In the genomic region with DNA sequence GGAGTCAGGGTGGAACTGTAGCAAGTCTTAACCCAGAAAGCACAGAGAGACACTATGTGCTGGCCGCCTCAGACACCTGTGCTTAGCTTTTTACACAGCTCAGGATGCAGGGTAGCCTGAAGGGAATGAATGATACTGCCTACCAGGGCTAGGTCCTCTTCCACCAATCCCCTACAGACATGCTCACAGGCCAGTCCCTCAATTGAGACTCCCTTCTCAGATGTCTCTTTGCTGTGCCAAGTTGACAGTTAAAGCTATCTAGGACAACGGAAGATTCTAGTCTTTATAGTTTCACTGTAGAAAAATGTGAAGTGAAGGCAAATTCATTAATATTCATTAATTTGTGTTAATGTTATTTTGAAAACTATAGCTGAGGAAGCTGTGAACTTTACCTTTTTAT, we compare ENCODE assay signal across 18 mouse cellular contexts.
"Had no signal": no experiment of that assay in that cellular context is flagged by ENCODE, and none has a peak within 500 bp of the region (broad histone marks: within the 10 kb centered on the region; RNA-seq: fewer than 3 reads in every experiment).

No protein-coding gene starts in this region.

- DNase-seq: kidney, adult 11 months; kidney, adult 8-10 months; kidney, postnatal 10 days; kidney, postnatal 36 days; layer of hippocampus, postnatal 36 days; lung, adult 18-20 months; lung, postnatal 10 days; lung, postnatal 36 days; midbrain, embryonic 14.5 days; thymus, postnatal 25 days had no signal

- H3K4me2 ChIP-seq: kidney, embryonic 15.5 days; limb, embryonic 12.5 days; limb, embryonic 15.5 days; lung, embryonic 15.5 days had no signal

- H3K36me3 ChIP-seq: kidney, embryonic 15.5 days; limb, embryonic 12.5 days; limb, embryonic 15.5 days; lung, embryonic 15.5 days; midbrain, embryonic 10.5 days had no signal

- H3K4me1 ChIP-seq: megakaryocyte, embryonic 14.5 days had no signal

- H3K27ac ChIP-seq: kidney, embryonic 15.5 days; left cerebral cortex, adult 2 months; limb, embryonic 12.5 days; limb, embryonic 15.5 days; lung, embryonic 15.5 days; midbrain, embryonic 10.5 days; stomach, postnatal 0 days had no signal

- H3K9me3 ChIP-seq: kidney, embryonic 15.5 days; limb, embryonic 12.5 days; limb, embryonic 15.5 days; lung, embryonic 15.5 days; megakaryocyte, embryonic 14.5 days; midbrain, embryonic 10.5 days had no signal

- H3K9ac ChIP-seq: kidney, embryonic 15.5 days; limb, embryonic 12.5 days; limb, embryonic 15.5 days; lung, embryonic 15.5 days had no signal

- H3K27me3 ChIP-seq: kidney, embryonic 15.5 days; limb, embryonic 12.5 days; limb, embryonic 15.5 days; lung, embryonic 15.5 days had no signal

- H3K4me3 ChIP-seq: kidney, embryonic 15.5 days; left cerebral cortex, adult 2 months; limb, embryonic 12.5 days; limb, embryonic 15.5 days; lung, embryonic 15.5 days; megakaryocyte, embryonic 14.5 days; midbrain, embryonic 10.5 days had no signal
